Mouse (Mus musculus) CH12.LX (cell line): ENCODE results near the gene Zdhhc20.

Experiments used
- CHD2 ChIP-seq: IDR thresholded peaks from 2 replicates; pipeline ENCODE4 v1.6.1; 2011; ENCODE audit warnings: low read length, improper control_type of control experiment
- CTCF ChIP-seq, 2 experiments: IDR thresholded peaks in 1 of 2; conservative IDR thresholded peaks in 1 of 2; 2 replicates each; pipeline ENCODE4 v1.5.1; 2011 to 2012; ENCODE audit warnings: low read depth in 2 of 2, low read length in 2 of 2, improper control_type of control experiment in 1 of 2, inconsistent platforms in 1 of 2, mild to moderate bottlenecking in 1 of 2, moderate library complexity in 1 of 2
- MAFK ChIP-seq: IDR thresholded peaks from 2 replicates; pipeline ENCODE4 v1.6.1; 2011; ENCODE audit warnings: low read length, improper control_type of control experiment; ENCODE audit not compliant: insufficient replicate concordance
- MAZ ChIP-seq: IDR thresholded peaks from 2 replicates; pipeline ENCODE4 v1.6.1; 2012; ENCODE audit warnings: low read depth, mild to moderate bottlenecking, inconsistent platforms, low read length, improper control_type of control experiment, moderate library complexity
- MXI1 ChIP-seq: IDR thresholded peaks from 2 replicates; pipeline ENCODE4 v1.6.1; 2011; ENCODE audit warnings: mild to moderate bottlenecking, low read depth, low read length, improper control_type of control experiment
- POLR2A ChIP-seq: IDR thresholded peaks from 2 replicates; pipeline ENCODE4 v1.6.1; 2011; ENCODE audit warnings: low read depth, mild to moderate bottlenecking, improper control_type of control experiment, low read length
- POLR2AphosphoS2 ChIP-seq: IDR thresholded peaks from 2 replicates; pipeline ENCODE4 v1.6.1; 2011; ENCODE audit warnings: low read depth, low read length, improper control_type of control experiment
- RCOR1 ChIP-seq: conservative IDR thresholded peaks from 2 replicates; pipeline ENCODE4 v1.6.1; 2012; ENCODE audit warnings: low read depth, mild to moderate bottlenecking, inconsistent platforms, low read length, improper control_type of control experiment
- TCF12 ChIP-seq: IDR thresholded peaks from 2 replicates; pipeline ENCODE4 v1.6.1; 2014; ENCODE audit warnings: low read depth, mild to moderate bottlenecking, inconsistent platforms, low read length, improper control_type of control experiment
- USF2 ChIP-seq: conservative IDR thresholded peaks from 2 replicates; pipeline ENCODE4 v1.6.1; 2011; ENCODE audit warnings: low read depth, low read length, improper control_type of control experiment

DNA sequence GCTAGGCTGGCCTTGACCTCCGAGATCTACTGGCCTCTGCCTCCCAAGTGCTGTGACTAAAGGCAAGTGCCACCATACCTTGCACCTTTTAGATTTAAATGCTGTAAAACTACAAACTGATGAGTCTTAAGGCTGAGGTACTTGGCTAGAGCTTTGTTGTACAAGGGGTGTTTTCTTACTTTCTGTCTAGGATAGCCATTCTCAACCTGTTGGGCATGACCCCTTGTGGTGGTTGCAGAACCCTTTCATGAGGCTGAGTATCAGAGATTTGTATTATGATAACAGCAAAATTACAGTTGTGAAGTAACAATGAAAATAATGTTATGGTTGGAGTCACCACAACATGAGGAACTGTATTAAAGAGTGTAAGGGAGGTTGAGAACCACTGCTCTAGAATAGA, 62.8 kb downstream of the Zdhhc20 start:
- TF ChIP-seq CHD2: no peak
- TF ChIP-seq MXI1: no peak
- TF ChIP-seq POLR2AphosphoS2: 0 out of 2 replicates have a peak, but pooled peaks have one; percentile 31
- TF ChIP-seq CTCF (conservative IDR thresholded peaks at IDR 0.05 in 1 of 2, IDR thresholded peaks at IDR 0.05 in 1 of 2; ENCODE audit: low read depth in 2 of 2, low read length in 2 of 2): peak in 1 of 2 experiments; percentile 53; a peak in 2 of 4 replicates
- no peak; the same call in 1 of the 2 replicates for TF ChIP-seq POLR2A
- TF ChIP-seq USF2: no peak
- no peak for TF ChIP-seq MAZ
- TF ChIP-seq RCOR1: no peak
- no peak for TF ChIP-seq TCF12
- TF ChIP-seq MAFK: no peak
